Mouse (Mus musculus): Measurements from ENCODE around the gene Dact2. TPM values are rescaled to one million over a fixed set of nuclear protein-coding genes. Genes with fewer than 3 reads are reported as not detected.
A peak's percentile ranks its signal among the peaks of the same experiment; 100 is the strongest.

Dact2 gene
- total and polyA plus RNA-seq, 2 experiments from 2014 or later = 2.8 to 19.4 TPM

DNA sequence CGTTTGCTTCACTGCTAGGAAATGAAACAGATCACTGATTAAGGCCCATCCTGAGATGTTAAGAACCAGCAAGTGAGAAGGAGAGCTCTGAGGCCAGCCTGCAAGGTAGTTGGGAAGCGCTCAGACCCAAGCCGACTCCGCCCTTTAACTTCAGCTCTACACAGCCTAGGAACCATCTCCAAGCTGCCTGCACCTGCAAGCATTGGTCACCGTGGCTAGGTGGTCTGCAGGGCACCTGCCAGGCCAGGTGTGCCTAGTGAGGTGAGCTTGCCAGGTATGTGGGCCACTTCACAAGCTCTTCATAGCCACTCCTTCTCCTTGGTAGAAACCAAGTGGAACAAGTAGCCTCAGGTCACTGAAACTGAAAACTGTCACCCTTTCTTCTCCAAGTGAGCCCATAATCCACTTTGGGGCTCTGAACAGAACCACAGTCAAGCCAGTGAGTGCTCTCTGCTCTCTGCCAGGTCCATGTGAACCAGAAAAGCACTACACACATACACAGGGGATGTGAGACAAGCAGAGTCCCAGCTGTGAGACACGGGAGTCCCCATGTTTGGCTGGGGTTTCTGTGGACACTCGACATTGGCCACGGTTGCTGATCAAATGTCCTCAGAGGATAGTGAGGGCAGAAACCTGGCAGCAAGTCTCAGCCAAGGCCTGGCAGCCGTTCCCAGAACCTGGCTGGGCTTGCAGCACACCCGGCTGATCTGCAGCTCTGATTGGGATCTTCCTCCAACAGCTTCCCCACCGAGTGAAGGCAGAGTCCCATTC is 40.3 kb upstream of the Dact2 start:
- ATAC-seq (ENCODE audit: low FRiP score) = no peak
- H3K9ac ChIP-seq (replicated peaks; ENCODE audit: low read length, poor library complexity, severe bottlenecking) = no peak overlapping the region
- H3K4me1 ChIP-seq (ENCODE audit: insufficient read depth, low read length) = no peaks in the 10 kb centered on the region
- no peak overlapping the region for H3K27ac ChIP-seq (ENCODE audit: low read depth, low read length)
- 62% methylated on average over 11 of the region's 11 CpGs for WGBS
- H3K4me3 ChIP-seq (ENCODE audit: low read depth, low read length) = no peak overlapping the region
- TF ChIP-seq CTCF (IDR thresholded peaks at IDR 0.05) = no peak
- no peaks in the 10 kb centered on the region for H3K36me3 ChIP-seq (ENCODE audit: insufficient read depth, low read length)
- no peaks in the 10 kb centered on the region for H3K27me3 ChIP-seq (ENCODE audit: insufficient read depth, low read length)
- no peaks in the 10 kb centered on the region for H3K9me3 ChIP-seq (ENCODE audit: low read length)
- DNase-seq (ENCODE audit: low spot score) = peak; percentile 79
- H3K4me2 ChIP-seq (ENCODE audit: low read depth, low read length, poor library complexity, severe bottlenecking) = no peak overlapping the region

DNA sequence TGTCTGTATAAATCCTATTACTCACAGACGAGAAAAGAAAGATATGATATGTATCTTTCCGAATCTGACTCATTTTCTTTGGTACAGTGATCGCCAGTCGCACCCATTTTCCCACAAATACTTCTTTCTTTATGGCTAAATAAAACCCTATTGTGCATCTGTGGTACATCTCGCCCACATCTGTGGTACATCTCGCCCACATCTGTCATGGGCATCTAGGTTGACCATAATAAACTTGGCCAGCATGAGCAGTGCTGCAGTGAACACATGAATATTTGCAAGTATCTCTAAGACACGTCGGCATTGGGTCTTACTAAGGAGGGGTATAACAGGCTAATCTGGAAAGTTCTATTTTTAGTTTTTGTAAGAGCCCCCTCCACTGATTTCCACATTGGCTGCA is 38.5 kb upstream of the Dact2 start:
- Histone ChIP-seq H3K36me3 (ENCODE audit: insufficient read depth, low read length) (no peaks in the 10 kb centered on the region), H3K9ac (replicated peaks; ENCODE audit: low read length, poor library complexity, severe bottlenecking) (no peak overlapping the region), H3K4me1 (ENCODE audit: insufficient read depth, low read length) (no peaks in the 10 kb centered on the region), H3K27ac (ENCODE audit: low read depth, low read length) (no peak overlapping the region), H3K9me3 (ENCODE audit: low read length) (no peaks in the 10 kb centered on the region), H3K4me3 (ENCODE audit: low read depth, low read length) (no peak overlapping the region), H3K27me3 (ENCODE audit: insufficient read depth, low read length) (no peaks in the 10 kb centered on the region), H3K4me2 (ENCODE audit: low read depth, low read length, poor library complexity, severe bottlenecking) (no peak overlapping the region)
- no peak for TF ChIP-seq CTCF (IDR thresholded peaks at IDR 0.05)
- 91% methylated on average over 8 of the region's 8 CpGs for WGBS
- no peak for ATAC-seq (ENCODE audit: low FRiP score)
- no peak for DNase-seq (ENCODE audit: low spot score)

DNA sequence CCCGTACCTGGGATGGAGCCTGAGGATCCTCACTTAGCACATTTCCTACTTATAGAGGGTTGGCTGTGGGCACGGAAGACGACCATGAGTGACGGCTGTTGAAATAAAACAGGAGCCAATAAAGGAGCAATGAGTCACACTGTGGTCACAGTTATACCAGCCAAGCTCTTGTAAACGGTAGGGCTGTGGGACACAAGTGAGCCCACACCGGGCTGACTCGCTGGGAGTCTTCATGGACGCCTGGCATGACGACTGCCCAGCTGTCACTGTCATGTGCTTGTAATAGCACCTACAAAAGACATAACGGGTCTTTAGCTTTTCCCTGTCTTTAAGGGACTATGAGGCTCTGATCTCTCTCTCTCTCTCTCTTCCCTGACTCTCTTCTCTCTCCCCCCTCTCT is 35.9 kb upstream of the Dact2 start:
- 92% methylated on average over 10 of the region's 10 CpGs for WGBS
- H3K9ac ChIP-seq (replicated peaks; ENCODE audit: low read length, poor library complexity, severe bottlenecking) = no peak overlapping the region
- no peaks in the 10 kb centered on the region for H3K9me3 ChIP-seq (ENCODE audit: low read length)
- no peaks in the 10 kb centered on the region for H3K36me3 ChIP-seq (ENCODE audit: insufficient read depth, low read length)
- TF ChIP-seq CTCF (IDR thresholded peaks at IDR 0.05) = no peak
- H3K4me3 ChIP-seq (ENCODE audit: low read depth, low read length) = no peak overlapping the region
- no peak overlapping the region for H3K4me2 ChIP-seq (ENCODE audit: low read depth, low read length, poor library complexity, severe bottlenecking)
- H3K27me3 ChIP-seq (ENCODE audit: insufficient read depth, low read length) = no peaks in the 10 kb centered on the region
- DNase-seq (ENCODE audit: low spot score) = no peak
- ATAC-seq (ENCODE audit: low FRiP score) = no peak
- no peaks in the 10 kb centered on the region for H3K4me1 ChIP-seq (ENCODE audit: insufficient read depth, low read length)
- H3K27ac ChIP-seq (ENCODE audit: low read depth, low read length) = no peak overlapping the region

DNA sequence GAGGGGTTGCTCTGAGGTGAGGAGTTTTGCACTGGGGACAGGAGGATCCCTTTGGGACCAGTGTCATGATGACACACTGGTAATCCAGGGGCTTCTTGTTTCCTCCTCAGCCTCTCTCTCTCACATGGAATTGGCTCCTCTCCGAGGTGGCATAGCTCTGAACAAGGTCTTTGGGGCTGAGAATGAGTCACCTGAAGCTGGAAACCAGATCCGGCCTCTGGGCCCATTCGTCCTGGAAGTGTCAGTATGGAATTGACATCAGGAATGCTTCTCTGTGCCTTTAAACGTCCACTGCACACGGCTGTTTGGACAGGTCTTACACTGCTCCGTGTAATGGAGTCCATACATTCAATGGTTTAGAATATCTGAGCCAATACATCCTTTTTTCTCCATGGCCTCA is 33.0 kb upstream of the Dact2 start:
- no peak overlapping the region for H3K9ac ChIP-seq (replicated peaks; ENCODE audit: low read length, poor library complexity, severe bottlenecking)
- H3K4me2 ChIP-seq (ENCODE audit: low read depth, low read length, poor library complexity, severe bottlenecking) = no peak overlapping the region
- no peak for ATAC-seq (ENCODE audit: low FRiP score)
- no peak overlapping the region for H3K27ac ChIP-seq (ENCODE audit: low read depth, low read length)
- H3K9me3 ChIP-seq (ENCODE audit: low read length) = no peaks in the 10 kb centered on the region
- H3K36me3 ChIP-seq (ENCODE audit: insufficient read depth, low read length) = no peaks in the 10 kb centered on the region
- no peaks in the 10 kb centered on the region for H3K4me1 ChIP-seq (ENCODE audit: insufficient read depth, low read length)
- H3K4me3 ChIP-seq (ENCODE audit: low read depth, low read length) = no peak overlapping the region
- no peak for TF ChIP-seq CTCF (IDR thresholded peaks at IDR 0.05)
- 83% methylated on average over 6 of the region's 6 CpGs for WGBS
- H3K27me3 ChIP-seq (ENCODE audit: insufficient read depth, low read length) = no peaks in the 10 kb centered on the region
- DNase-seq (ENCODE audit: low spot score) = no peak

DNA sequence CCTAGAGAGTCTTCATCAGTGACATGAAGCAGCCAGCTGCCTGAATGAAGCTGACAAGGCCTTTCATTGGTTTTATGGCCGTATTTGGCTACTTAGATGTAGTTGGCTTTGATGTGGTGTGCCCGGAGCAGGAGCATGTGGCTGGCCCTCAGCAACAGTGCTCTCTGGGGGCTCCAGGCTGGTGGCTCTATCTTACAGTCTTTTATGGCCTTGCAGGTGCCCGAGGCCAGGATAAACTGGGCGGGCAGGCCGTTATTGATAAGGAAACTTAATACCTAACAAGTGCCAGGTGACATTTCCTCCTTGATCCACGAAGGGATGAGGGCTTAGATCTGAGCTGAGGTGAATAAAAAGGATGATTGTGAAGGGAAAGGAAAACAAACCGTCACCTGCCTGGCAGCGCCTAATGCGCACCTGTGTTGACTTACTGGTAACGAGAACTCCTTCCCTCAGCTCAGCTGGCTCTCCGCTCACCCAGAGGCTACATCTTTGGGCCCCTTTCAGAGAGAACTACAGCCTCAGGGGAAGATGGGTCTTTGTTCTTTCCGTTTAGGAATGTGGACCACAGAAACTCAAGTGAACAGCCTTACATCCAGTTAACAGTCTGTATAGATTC is 30.8 kb upstream of the Dact2 start:
- Histone ChIP-seq H3K4me1 (ENCODE audit: insufficient read depth, low read length) (no peaks in the 10 kb centered on the region), H3K27ac (ENCODE audit: low read depth, low read length) (no peak overlapping the region), H3K4me2 (ENCODE audit: low read depth, low read length, poor library complexity, severe bottlenecking) (no peak overlapping the region), H3K9ac (replicated peaks; ENCODE audit: low read length, poor library complexity, severe bottlenecking) (no peak overlapping the region), H3K9me3 (ENCODE audit: low read length) (no peaks in the 10 kb centered on the region), H3K4me3 (ENCODE audit: low read depth, low read length) (no peak overlapping the region), H3K36me3 (ENCODE audit: insufficient read depth, low read length) (no peaks in the 10 kb centered on the region), H3K27me3 (ENCODE audit: insufficient read depth, low read length) (no peaks in the 10 kb centered on the region)
- TF ChIP-seq CTCF (IDR thresholded peaks at IDR 0.05) = no peak
- ATAC-seq (ENCODE audit: low FRiP score) (no peak), DNase-seq (ENCODE audit: low spot score) (no peak)
- WGBS = 77% methylated on average over 12 of the region's 12 CpGs

DNA sequence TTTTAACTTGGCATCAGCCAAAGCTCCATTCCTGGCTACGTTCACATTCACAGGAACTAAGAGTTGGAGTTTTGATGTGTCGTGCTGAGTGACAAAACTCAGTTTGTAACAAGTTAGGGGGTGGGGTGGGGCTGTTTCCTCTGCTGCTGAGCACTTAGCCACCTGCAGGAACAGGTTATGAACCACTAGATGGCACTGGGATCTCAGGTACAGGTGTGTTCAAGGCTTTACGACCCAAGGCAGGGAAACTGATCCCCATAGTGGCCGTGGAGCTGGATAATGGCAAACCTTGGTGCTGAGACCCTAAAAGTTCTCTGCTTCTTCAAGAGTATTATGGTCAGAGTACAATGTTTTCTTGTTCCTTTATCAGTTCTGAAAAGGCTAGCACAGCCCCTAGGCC is 29.6 kb upstream of the Dact2 start:
- H3K9me3 ChIP-seq (ENCODE audit: low read length) = no peaks in the 10 kb centered on the region
- TF ChIP-seq CTCF (IDR thresholded peaks at IDR 0.05) = peak; percentile 58
- H3K4me3 ChIP-seq (ENCODE audit: low read depth, low read length) = no peak overlapping the region
- no peak overlapping the region for H3K27ac ChIP-seq (ENCODE audit: low read depth, low read length)
- no peaks in the 10 kb centered on the region for H3K27me3 ChIP-seq (ENCODE audit: insufficient read depth, low read length)
- H3K9ac ChIP-seq (replicated peaks; ENCODE audit: low read length, poor library complexity, severe bottlenecking) = no peak overlapping the region
- no peak for DNase-seq (ENCODE audit: low spot score)
- WGBS = 56% methylated on average over 4 of the region's 4 CpGs
- H3K36me3 ChIP-seq (ENCODE audit: insufficient read depth, low read length) = no peaks in the 10 kb centered on the region
- H3K4me2 ChIP-seq (ENCODE audit: low read depth, low read length, poor library complexity, severe bottlenecking) = no peak overlapping the region
- H3K4me1 ChIP-seq (ENCODE audit: insufficient read depth, low read length) = no peaks in the 10 kb centered on the region
- ATAC-seq (ENCODE audit: low FRiP score) = no peak

All from midbrain, postnatal 0 days (tissue).